In genomic region chr1:182191181-182191580, GRCm38 (mm10) we compare ENCODE assay signal across 26 mouse cellular contexts. TPM values are rescaled to one million over a fixed set of nuclear protein-coding genes. Genes with fewer than 3 reads are reported as not detected.
DNase-seq lines count a peak whose midpoint lies in the region; ATAC-seq and TF ChIP-seq lines count a peak whose summit lies in the region.
"Had no signal": no experiment of that assay in that cellular context is flagged by ENCODE, and none has a peak within 500 bp of the region (broad histone marks: within the 10 kb centered on the region; RNA-seq: fewer than 3 reads in every experiment).

No protein-coding gene starts in this region.

- H3K9me3 ChIP-seq in stomach, embryonic 16.5 days (replicated peaks; ENCODE audit: control insufficient read depth, low read length): no peaks in the 10 kb centered on the region
- H3K9me3 ChIP-seq in stomach, postnatal 0 days (ENCODE audit: control insufficient read depth, low read length): 0 out of 2 replicates have a peak, but pooled peaks cover 3% of the 10 kb centered on the region
- H3K9me3 ChIP-seq: forebrain, embryonic 15.5 days; heart, embryonic 15.5 days; hindbrain, embryonic 10.5 days had no signal

- H3K27me3 ChIP-seq in stomach, embryonic 16.5 days (ENCODE audit: control insufficient read depth, insufficient read depth, low read length): no peaks in the 10 kb centered on the region
- H3K27me3 ChIP-seq in stomach, postnatal 0 days (ENCODE audit: control insufficient read depth, insufficient read depth, low read length): no peaks in the 10 kb centered on the region
- H3K27me3 ChIP-seq: embryonic facial prominence, embryonic 12.5 days; forebrain, embryonic 15.5 days; heart, embryonic 15.5 days had no signal

- no peak for DNase-seq in stomach, postnatal 0 days (ENCODE audit: low spot score)
- DNase-seq in ES-CJ7 (ENCODE audit: low read depth, low spot score) (peak; percentile 92), ZHBTc4 (ENCODE audit: low read depth, low spot score) (peak; percentile 83)
- peak; percentile 20 for DNase-seq in yolk sac, embryonic 10.5 days (ENCODE audit: low spot score)
- DNase-seq in heart, postnatal 36 days: no peak
- no peak for DNase-seq in gastrocnemius, postnatal 4 days (ENCODE audit: low spot score in 2 of 2)
- no peak for DNase-seq in left cerebral cortex, postnatal 10 days (ENCODE audit: extremely low spot score in 1 of 2, low spot score in 2 of 2)
- DNase-seq: adrenal gland, postnatal 10 days; B cell, adult 2 months; cerebellum, adult 11-12 months; cerebellum, adult 9-10 months; cerebellum, postnatal 25 days; gastrocnemius, postnatal 10 days; heart, adult 2 months; heart, postnatal 14 days had no signal

- H3K9ac ChIP-seq in stomach, embryonic 16.5 days (ENCODE audit: low read length): no peak overlapping the region
- no peak overlapping the region for H3K9ac ChIP-seq in stomach, postnatal 0 days (ENCODE audit: low read length)
- H3K9ac ChIP-seq: embryonic facial prominence, embryonic 12.5 days; forebrain, embryonic 15.5 days; heart, embryonic 15.5 days; hindbrain, embryonic 14.5 days had no signal

- ATAC-seq in stomach, embryonic 16.5 days (ENCODE audit: insufficient read depth, low FRiP score): no peak
- ATAC-seq in stomach, postnatal 0 days (ENCODE audit: low FRiP score, low TSS enrichment): no peak
- ATAC-seq: forebrain, embryonic 15.5 days had no signal

- intact Hi-C loops in heart, postnatal 36 days (cut with DNase I): no loop called here
- intact Hi-C loops in left cerebral cortex, postnatal 10 days (cut with DNase I): no loop called here

- no peak for TF ChIP-seq EP300 in stomach, postnatal 0 days (optimal IDR thresholded peaks at IDR 0.05)

- no peak for TF ChIP-seq CTCF in stomach, postnatal 0 days (IDR thresholded peaks at IDR 0.05; ENCODE audit: low read depth)

- WGBS in stomach, embryonic 16.5 days: 49% methylated on average over 4 of the region's 5 CpGs
- 56% methylated on average over 4 of the region's 5 CpGs for WGBS in stomach, postnatal 0 days

- no peak overlapping the region for H3K4me2 ChIP-seq in stomach, embryonic 16.5 days (ENCODE audit: low read depth, low read length)
- no peak overlapping the region for H3K4me2 ChIP-seq in stomach, postnatal 0 days (replicated peaks; ENCODE audit: low read depth)
- H3K4me2 ChIP-seq: embryonic facial prominence, embryonic 12.5 days; forebrain, embryonic 15.5 days; heart, embryonic 11.5 days; heart, embryonic 15.5 days; hindbrain, embryonic 14.5 days had no signal

- peaks cover 9% of the 10 kb centered on the region; the same call in 1 of the 2 replicates for H3K4me1 ChIP-seq in stomach, embryonic 16.5 days (ENCODE audit: control insufficient read depth, insufficient read depth, low read length)
- no peaks in the 10 kb centered on the region for H3K4me1 ChIP-seq in stomach, postnatal 0 days (replicated peaks; ENCODE audit: control insufficient read depth, insufficient read depth)
- H3K4me1 ChIP-seq: embryonic facial prominence, embryonic 12.5 days; forebrain, embryonic 15.5 days; hindbrain, embryonic 10.5 days had no signal

- H3K4me3 ChIP-seq in stomach, embryonic 16.5 days (replicated peaks; ENCODE audit: low read length): no peak overlapping the region
- H3K4me3 ChIP-seq in stomach, postnatal 0 days (ENCODE audit: low read depth, low read length): no peak overlapping the region
- H3K4me3 ChIP-seq: embryonic facial prominence, embryonic 12.5 days; forebrain, embryonic 15.5 days; heart, adult 2 months; heart, embryonic 15.5 days; hindbrain, embryonic 10.5 days had no signal

- peak overlapping the region; percentile 23; the same call in 1 of the 2 replicates for H3K27ac ChIP-seq in stomach, embryonic 16.5 days (ENCODE audit: low read length)
- no peak overlapping the region; the same call in 1 of the 2 replicates for H3K27ac ChIP-seq in stomach, postnatal 0 days (replicated peaks)
- H3K27ac ChIP-seq: embryonic facial prominence, embryonic 12.5 days; forebrain, embryonic 15.5 days; heart, embryonic 15.5 days; hindbrain, embryonic 10.5 days; hindbrain, embryonic 14.5 days had no signal

- H3K36me3 ChIP-seq in stomach, embryonic 16.5 days (ENCODE audit: control insufficient read depth, insufficient read depth, low read length): no peaks in the 10 kb centered on the region
- H3K36me3 ChIP-seq in stomach, postnatal 0 days (ENCODE audit: control insufficient read depth, insufficient read depth, low read length): no peaks in the 10 kb centered on the region
- H3K36me3 ChIP-seq: embryonic facial prominence, embryonic 12.5 days; forebrain, embryonic 15.5 days; heart, embryonic 15.5 days; hindbrain, embryonic 10.5 days had no signal

RNA-seq across cellular contexts. Expression of gene Vmn1r1, which starts 26.9 kb away (rescaled TPM):
- polyA plus RNA-seq in stomach, embryonic 16.5 days (2015; fragmentation: Nextera tagmentation; extraction: Ambion mirVana): not detected in 2 replicates
- polyA plus RNA-seq in stomach, postnatal 0 days (2015; fragmentation: Nextera tagmentation; extraction: Ambion mirVana): not detected in 2 replicates
- total RNA-seq in heart, postnatal 36 days (2021): not detected
- total RNA-seq in gastrocnemius, postnatal 4 days (2021): not detected
- not detected for total RNA-seq in left cerebral cortex, postnatal 10 days (2021)
- total RNA-seq: adrenal gland, postnatal 10 days; adrenal gland, postnatal 4 days; gastrocnemius, postnatal 10 days; heart, adult 2 months; heart, postnatal 14 days had no signal
- polyA plus RNA-seq: cortical plate, adult 2 months; embryonic facial prominence, embryonic 12.5 days; forebrain, embryonic 11.5 days; forebrain, embryonic 15.5 days; gonadal fat pad, adult 2 months; heart, adult 2 months; heart, embryonic 11.5 days; heart, embryonic 15.5 days; hindbrain, embryonic 10.5 days; hindbrain, embryonic 14.5 days had no signal

Comparison
In these comparisons a context has a peak if more than half of its experiments do, and no peak if none do; other contexts are left out.
1. DNase-seq: peak in ES-CJ7 (single experiment), ZHBTc4 (single experiment) and yolk sac, embryonic 10.5 days (single experiment); none in stomach, postnatal 0 days (single experiment), heart, postnatal 36 days (0 of 2), gastrocnemius, postnatal 4 days (0 of 2) and left cerebral cortex, postnatal 10 days (0 of 2).